8 mouse cellular contexts compared by ENCODE assay signal in the genomic region with DNA sequence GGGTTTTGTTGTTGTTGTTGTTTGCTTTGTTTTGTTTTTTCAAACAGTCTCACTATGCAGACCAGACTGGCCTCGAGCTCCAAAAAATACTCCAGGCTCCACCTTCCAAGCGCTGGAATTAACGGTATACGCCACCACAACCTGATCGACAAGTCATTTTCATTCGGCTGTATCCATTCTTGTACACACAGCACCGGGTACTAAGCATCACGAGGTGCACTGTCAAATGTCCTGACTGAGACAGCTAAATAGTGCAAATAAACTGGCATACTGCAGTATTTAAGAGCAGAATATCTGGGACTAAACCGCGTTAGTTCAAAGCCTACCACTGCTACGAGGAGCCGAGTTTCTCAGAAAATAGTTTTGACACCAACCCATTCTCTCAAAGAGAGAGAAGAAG. TPM values are rescaled to one million over a fixed set of nuclear protein-coding genes. Genes with fewer than 3 reads are reported as not detected.
A peak's percentile ranks its signal among the peaks of the same experiment; 100 is the strongest.
DNase-seq lines count a peak whose midpoint lies in the region; ATAC-seq and TF ChIP-seq lines count a peak whose summit lies in the region.

No protein-coding gene starts in this region.

- peak overlapping the region; percentile 78 for H3K9ac ChIP-seq in liver, embryonic 11.5 days (ENCODE audit: low read depth, low read length)
- H3K9ac ChIP-seq in stomach, embryonic 16.5 days (ENCODE audit: low read length), result peak overlapping the region; percentile 71

- peak overlapping the region; percentile 91 for H3K4me2 ChIP-seq in liver, embryonic 11.5 days
- H3K4me2 ChIP-seq in stomach, embryonic 16.5 days (ENCODE audit: low read depth, low read length), result peak overlapping the region; percentile 58

- peak overlapping the region; percentile 81 for H3K4me3 ChIP-seq in kidney, adult 2 months (ENCODE audit: insufficient read depth, low read depth, low read length)
- peak overlapping the region; percentile 54 for H3K4me3 ChIP-seq in embryonic fibroblast, embryonic 13.5 days (ENCODE audit: insufficient read depth, low read length)
- H3K4me3 ChIP-seq in liver, embryonic 11.5 days (ENCODE audit: low read depth, low read length), result peak overlapping the region; percentile 80
- H3K4me3 ChIP-seq in stomach, embryonic 16.5 days (replicated peaks; ENCODE audit: low read length), result peak overlapping the region; percentile 67

- H3K27me3 ChIP-seq in kidney, adult 2 months (replicated peaks; ENCODE audit: control insufficient read depth, insufficient read depth, low read length), result no peaks in the 10 kb centered on the region
- H3K27me3 ChIP-seq in liver, embryonic 11.5 days (replicated peaks; ENCODE audit: control insufficient read depth, insufficient read depth, low read length), result no peaks in the 10 kb centered on the region
- no peaks in the 10 kb centered on the region for H3K27me3 ChIP-seq in stomach, embryonic 16.5 days (ENCODE audit: control insufficient read depth, insufficient read depth, low read length)

- H3K4me1 ChIP-seq in kidney, adult 2 months (ENCODE audit: control insufficient read depth, insufficient read depth, low read length), result 0 out of 2 replicates have a peak, but pooled peaks cover 2% of the 10 kb centered on the region
- peaks cover 4% of the 10 kb centered on the region; the same call in 1 of the 2 replicates for H3K4me1 ChIP-seq in embryonic fibroblast, embryonic 13.5 days (ENCODE audit: control insufficient read depth, insufficient read depth, low read length)
- H3K4me1 ChIP-seq in liver, embryonic 11.5 days (replicated peaks; ENCODE audit: control insufficient read depth, insufficient read depth, low read length), result peaks cover 8% of the 10 kb centered on the region
- peaks cover 12% of the 10 kb centered on the region; the same call in 1 of the 2 replicates for H3K4me1 ChIP-seq in stomach, embryonic 16.5 days (ENCODE audit: control insufficient read depth, insufficient read depth, low read length)

- H3K36me3 ChIP-seq in kidney, adult 2 months (ENCODE audit: control insufficient read depth, insufficient read depth, low read length), result no peaks in the 10 kb centered on the region; the same call in 1 of the 2 replicates
- peaks cover 10% of the 10 kb centered on the region; the same call in 1 of the 2 replicates for H3K36me3 ChIP-seq in liver, embryonic 11.5 days (ENCODE audit: control insufficient read depth, insufficient read depth, low read length)
- no peaks in the 10 kb centered on the region for H3K36me3 ChIP-seq in stomach, embryonic 16.5 days (ENCODE audit: control insufficient read depth, insufficient read depth, low read length)

- no peak for TF ChIP-seq POLR2A in kidney, adult 2 months (IDR thresholded peaks at IDR 0.05; ENCODE audit: low read depth, low read length)
- no peak; the same call in 1 of the 2 replicates for TF ChIP-seq POLR2A in embryonic fibroblast, embryonic 13.5 days (IDR thresholded peaks at IDR 0.05; ENCODE audit: low read depth, low read length)

- no peaks in the 10 kb centered on the region for H3K9me3 ChIP-seq in liver, embryonic 11.5 days (ENCODE audit: control insufficient read depth, low read length)
- no peaks in the 10 kb centered on the region for H3K9me3 ChIP-seq in stomach, embryonic 16.5 days (replicated peaks; ENCODE audit: control insufficient read depth, low read length)

- TF ChIP-seq CTCF in kidney, adult 2 months (conservative IDR thresholded peaks at IDR 0.05; ENCODE audit: insufficient read depth, insufficient read length, low read depth, low read length), result no peak
- TF ChIP-seq CTCF in embryonic fibroblast, embryonic 13.5 days (IDR thresholded peaks at IDR 0.05; ENCODE audit: borderline replicate concordance, insufficient read depth, low read length), result no peak

- DNase-seq in kidney, adult 2 months, result no peak
- no peak for DNase-seq in kidney, postnatal 14 days
- DNase-seq in MN1 (ENCODE audit: low spot score), result peak; percentile 45
- DNase-seq in liver, embryonic 11.5 days (ENCODE audit: low spot score), result no peak
- no peak for DNase-seq in right cerebral cortex, postnatal 4 days
- no peak for DNase-seq in left cerebral cortex, adult 18-20 months (ENCODE audit: low spot score in 2 of 2)

- WGBS in kidney, adult 2 months, result 0% methylated on average over 12 of the region's 12 CpGs
- 1% methylated on average over 12 of the region's 12 CpGs for WGBS in liver, embryonic 11.5 days
- WGBS in stomach, embryonic 16.5 days, result under 1% methylated on average over 12 of the region's 12 CpGs

- no peak overlapping the region for H3K27ac ChIP-seq in kidney, adult 2 months (ENCODE audit: insufficient read depth, low read depth, low read length)
- peak overlapping the region; percentile 5; the same call in 1 of the 2 replicates for H3K27ac ChIP-seq in embryonic fibroblast, embryonic 13.5 days (ENCODE audit: insufficient read depth, low read length)
- peak overlapping the region; percentile 79 for H3K27ac ChIP-seq in liver, embryonic 11.5 days (ENCODE audit: low read depth, low read length)
- H3K27ac ChIP-seq in stomach, embryonic 16.5 days (ENCODE audit: low read length), result peak overlapping the region; percentile 73; the same call in 1 of the 2 replicates

- peak; percentile 15 for ATAC-seq in liver, embryonic 11.5 days (replicated peaks; ENCODE audit: low FRiP score)
- no peak for ATAC-seq in stomach, embryonic 16.5 days (ENCODE audit: insufficient read depth, low FRiP score)

RNA-seq across cellular contexts. Expression of a gene that starts 0.6 kb away (rescaled TPM):
- 23.8 and 29.6 TPM in 2 replicates for polyA plus RNA-seq in kidney, adult 2 months (2012; rRNA removed)
- polyA plus RNA-seq in embryonic fibroblast, embryonic 13.5 days (2011; ENCODE audit: insufficient read length, low read depth, missing spikeins), result 30.0 and 32.9 TPM in 2 replicates
- polyA plus RNA-seq in liver, embryonic 11.5 days (2014; fragmentation: Nextera tagmentation; extraction: Ambion mirVana), result 55.1 and 58.8 TPM in 2 replicates
- 27.1 and 27.8 TPM in 2 replicates for polyA plus RNA-seq in stomach, embryonic 16.5 days (2015; fragmentation: Nextera tagmentation; extraction: Ambion mirVana)
- total RNA-seq in left cerebral cortex, adult 18-20 months (2021), result 10 to 100 TPM; 30.6 to 33.2 TPM

RNA-seq across cellular contexts. Expression of a gene that starts 37.0 kb away (rescaled TPM):
- 100 and 120 TPM in 2 replicates for polyA plus RNA-seq in kidney, adult 2 months (2012; rRNA removed)
- 463 and 498 TPM in 2 replicates for polyA plus RNA-seq in embryonic fibroblast, embryonic 13.5 days (2011; ENCODE audit: insufficient read length, low read depth, missing spikeins)
- polyA plus RNA-seq in liver, embryonic 11.5 days (2014; fragmentation: Nextera tagmentation; extraction: Ambion mirVana), result 345 and 405 TPM in 2 replicates
- 220 and 223 TPM in 2 replicates for polyA plus RNA-seq in stomach, embryonic 16.5 days (2015; fragmentation: Nextera tagmentation; extraction: Ambion mirVana)
- 100 to 1,000 TPM; 288 to 316 TPM for total RNA-seq in left cerebral cortex, adult 18-20 months (2021)
